In the genomic region with DNA sequence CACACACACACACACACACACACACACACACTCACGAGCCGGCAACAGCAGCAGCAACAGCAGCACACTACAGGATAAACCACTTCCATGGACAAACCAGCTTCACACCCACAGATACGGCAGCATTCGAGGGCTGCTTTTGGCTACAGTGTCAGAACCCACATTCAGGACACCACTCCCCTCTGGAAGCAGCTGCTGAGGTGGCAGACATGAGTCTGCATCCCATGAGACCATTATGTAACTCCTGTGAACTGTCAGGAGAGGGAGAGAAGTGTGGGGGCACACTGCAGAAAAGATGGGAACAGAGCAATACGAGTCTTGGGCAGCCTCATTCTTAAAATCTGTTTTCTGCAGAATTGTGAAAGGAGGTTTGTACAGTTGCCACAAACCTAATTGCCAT, we compare ENCODE assay signal across 22 mouse cellular contexts. TPM values are rescaled to one million over a fixed set of nuclear protein-coding genes. Genes with fewer than 3 reads are reported as not detected.
DNase-seq lines count a peak whose midpoint lies in the region; ATAC-seq lines count a peak whose summit lies in the region.
"Had no signal": no experiment of that assay in that cellular context is flagged by ENCODE, and none has a peak within 500 bp of the region (broad histone marks: within the 10 kb centered on the region; RNA-seq: fewer than 3 reads in every experiment).

No protein-coding gene starts in this region.

- no peak for DNase-seq in frontal cortex, postnatal 14 days (ENCODE audit: low spot score in 2 of 2)
- peak; percentile 19 to 23 for DNase-seq in left cerebral cortex, adult 9 months (ENCODE audit: low spot score in 2 of 2)
- no peak for DNase-seq in left cerebral cortex, postnatal 10 days (ENCODE audit: extremely low spot score in 1 of 2, low spot score in 2 of 2)
- DNase-seq in right cerebral cortex, adult 2 months (ENCODE audit: low spot score in 2 of 2), result peak; percentile 17 to 18
- DNase-seq in right cerebral cortex, postnatal 14 days, result no peak
- DNase-seq in brain, adult 2 months (ENCODE audit: low read depth, low spot score), result peak; percentile 86
- DNase-seq in urinary bladder, postnatal 4 days (ENCODE audit: low spot score in 2 of 2), result no peak
- DNase-seq: adrenal gland, adult 2 months; adrenal gland, postnatal 14 days; cerebellum, adult 11-12 months; cerebellum, adult 8-10 months; cerebellum, postnatal 10 days; cerebellum, postnatal 36 days; embryo, embryonic 11 days; gastrocnemius, postnatal 25 days; heart, postnatal 10 days; heart, postnatal 4 days had no signal

- intact Hi-C loops in left cerebral cortex, postnatal 10 days (cut with DNase I), result no loop called here

- ATAC-seq in frontal cortex, adult (ENCODE audit: low TSS enrichment), result peak; percentile 71
- ATAC-seq: CD4-positive, CD25-positive, alpha-beta regulatory T cell, adult 4 months; forebrain, embryonic 15.5 days; hindbrain, embryonic 16.5 days; intestine, embryonic 15.5 days had no signal

RNA-seq across cellular contexts. Expression of a gene that starts 54.1 kb away (rescaled TPM):
- total RNA-seq in left cerebral cortex, postnatal 10 days (2021), result 1 to 10 TPM; 2.3 to 2.8 TPM

Comparison
In these comparisons a context has a peak if more than half of its experiments do, and no peak if none do; other contexts are left out.
1. DNase-seq: peak in left cerebral cortex, adult 9 months (2 of 2), right cerebral cortex, adult 2 months (2 of 2) and brain, adult 2 months (single experiment); none in frontal cortex, postnatal 14 days (0 of 2), left cerebral cortex, postnatal 10 days (0 of 2), right cerebral cortex, postnatal 14 days (single experiment) and urinary bladder, postnatal 4 days (0 of 2).